Mouse (Mus musculus): ENCODE measurements around the gene Nkx1-2.

The Nkx1-2 gene

DNA sequence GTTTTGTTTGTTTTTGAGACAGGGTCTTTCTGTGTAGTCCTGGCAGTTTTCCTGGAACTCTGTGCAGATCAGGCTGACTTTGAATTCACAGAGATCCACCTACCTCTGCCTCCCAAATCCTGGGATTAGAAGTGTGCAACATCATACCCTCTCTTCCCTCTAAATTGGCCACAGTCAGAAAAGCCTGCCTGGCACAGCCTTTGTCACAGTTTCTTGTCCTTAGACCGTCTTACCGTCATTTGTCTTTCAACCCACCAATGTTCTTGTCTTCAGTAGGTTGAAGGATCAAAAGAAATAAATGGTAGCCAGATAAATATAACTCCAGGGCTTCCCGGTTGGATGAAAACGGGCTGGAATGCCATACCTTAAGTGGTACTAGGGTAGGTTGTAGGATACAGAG is 5.3 kb upstream of the Nkx1-2 start:
- DNase-seq: no peak

DNA sequence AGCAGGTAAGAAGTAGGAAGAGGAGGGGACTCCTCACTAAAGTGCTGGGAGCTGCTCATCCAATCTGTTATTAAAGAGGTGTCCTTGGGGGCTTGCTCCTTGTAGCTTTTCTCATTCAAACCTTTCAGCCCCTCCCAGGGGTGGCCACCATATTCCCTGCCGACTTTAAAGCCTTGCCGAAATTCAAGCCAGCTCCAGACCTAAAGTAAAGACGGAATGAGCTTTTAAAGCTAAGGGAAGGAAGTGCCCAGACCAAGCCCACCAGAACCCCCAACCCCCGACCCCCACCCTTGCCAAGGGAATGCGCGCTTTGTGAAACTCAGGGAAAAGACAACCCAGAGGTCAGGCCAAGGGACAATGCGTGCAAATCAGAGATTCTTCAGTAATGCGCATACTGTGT is 1.5 kb upstream of the Nkx1-2 start:
- DNase-seq: no peak

DNA sequence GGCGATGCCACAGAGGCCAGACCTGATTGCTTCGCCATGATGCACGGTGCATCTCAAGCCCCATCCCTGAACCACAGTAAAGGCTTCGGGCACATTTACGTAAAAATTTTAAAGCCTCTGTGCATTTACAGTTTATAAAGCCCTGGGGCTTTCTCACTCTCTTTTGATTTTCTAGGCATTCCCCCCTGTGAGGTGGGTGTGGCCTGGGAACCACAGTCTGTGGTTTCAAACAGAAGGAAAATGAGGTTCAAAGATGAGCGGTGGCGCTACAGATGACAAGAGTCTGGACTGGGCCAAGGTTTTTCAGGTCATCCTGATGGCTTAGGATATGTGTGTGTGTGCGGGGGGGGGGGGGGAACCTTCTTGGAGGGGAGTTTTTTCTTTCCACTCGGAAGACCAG is 589 bp upstream of the Nkx1-2 start:
- no peak for DNase-seq

DNA sequence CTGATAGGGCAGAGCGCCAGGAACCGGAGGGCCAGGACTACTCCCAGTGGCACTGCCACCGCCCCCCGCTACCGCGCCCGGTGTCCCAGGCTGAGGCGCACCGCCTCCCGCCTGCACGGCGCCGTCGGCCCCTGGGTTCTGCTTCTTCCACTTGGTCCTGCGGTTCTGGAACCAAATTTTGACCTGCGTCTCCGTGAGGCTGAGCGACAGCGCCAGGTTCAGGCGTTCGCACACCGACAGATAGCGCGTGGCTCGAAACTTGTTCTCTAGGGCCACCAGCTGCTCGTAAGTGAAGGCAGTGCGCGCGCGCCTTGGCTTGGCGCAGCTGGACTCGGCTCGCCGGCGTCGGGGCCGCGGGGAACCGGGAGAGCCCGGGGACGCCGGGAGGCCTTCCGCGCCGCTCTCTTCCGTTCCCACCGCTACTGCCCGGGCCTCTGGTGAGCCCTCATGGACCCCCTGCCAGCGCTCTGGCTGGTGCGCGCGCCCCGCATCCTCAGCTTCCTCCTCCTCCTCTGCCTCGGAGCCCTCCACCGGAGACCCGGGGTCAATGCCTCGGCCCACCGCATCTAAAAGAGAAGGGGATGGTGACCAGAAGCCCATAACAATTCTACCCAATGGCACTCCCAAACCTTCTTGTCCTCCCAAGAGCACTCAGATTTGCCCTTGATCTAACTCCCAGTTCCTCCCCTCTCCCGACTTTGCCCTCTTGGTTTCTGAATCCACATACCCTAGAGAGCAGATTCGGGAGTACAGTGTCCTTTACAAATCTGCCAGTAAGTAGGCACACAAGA is 2.0 kb downstream of the Nkx1-2 start:
- DNase-seq: peak; percentile 78

DNA sequence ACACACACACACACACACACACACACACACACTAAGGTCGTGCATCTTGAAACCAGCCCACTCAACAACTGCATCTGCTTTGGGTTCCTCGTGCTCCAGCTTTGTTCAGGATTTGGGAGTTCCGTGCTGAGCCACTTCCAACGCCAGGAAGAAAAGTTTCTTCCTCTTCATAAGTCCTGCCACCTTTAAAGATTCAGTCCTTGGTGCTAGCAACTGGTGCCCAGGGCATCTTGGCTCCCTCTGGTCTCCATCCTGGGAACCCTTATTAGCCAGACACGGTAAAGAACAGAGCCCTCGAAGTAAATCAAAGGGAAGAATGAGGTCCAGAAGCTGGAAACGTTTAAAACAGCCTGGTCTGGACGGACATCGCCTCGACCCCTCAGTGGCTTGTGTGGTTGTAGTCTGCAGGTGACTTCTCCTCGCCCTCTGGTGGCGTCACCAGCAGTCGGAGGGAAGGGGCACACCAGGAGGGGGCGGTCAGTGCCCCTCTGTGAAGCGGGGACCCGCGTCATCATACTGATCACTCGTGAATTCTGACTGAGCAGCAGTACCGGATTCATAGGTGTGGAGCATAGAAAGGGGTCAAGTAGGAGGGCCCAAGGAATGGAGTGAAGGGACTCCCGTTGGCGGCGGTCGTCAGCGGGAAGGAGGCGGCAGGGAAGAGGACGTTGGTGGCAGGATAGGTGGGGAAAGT is 2.7 kb downstream of the Nkx1-2 start:
- peak; percentile 24 for DNase-seq

DNA sequence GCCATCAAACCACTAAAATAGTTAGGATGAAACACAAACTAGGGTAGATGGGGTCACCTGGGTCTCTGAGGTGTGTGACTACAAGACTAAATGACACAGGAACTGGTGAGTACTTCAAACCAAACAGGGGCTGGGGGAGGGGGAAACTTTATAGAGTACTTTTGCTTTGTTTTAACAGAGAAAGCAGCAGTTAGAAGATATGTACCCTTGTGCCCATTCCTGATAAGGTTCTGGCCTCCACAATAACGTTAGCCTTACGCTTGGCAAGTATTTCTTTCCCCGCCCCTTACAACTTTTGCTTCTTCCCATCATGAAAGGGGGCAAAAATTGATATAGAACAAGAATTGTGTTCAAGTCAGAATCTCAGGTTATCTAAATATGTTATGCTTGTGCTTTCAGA is 3.6 kb downstream of the Nkx1-2 start:
- no peak for DNase-seq

DNA sequence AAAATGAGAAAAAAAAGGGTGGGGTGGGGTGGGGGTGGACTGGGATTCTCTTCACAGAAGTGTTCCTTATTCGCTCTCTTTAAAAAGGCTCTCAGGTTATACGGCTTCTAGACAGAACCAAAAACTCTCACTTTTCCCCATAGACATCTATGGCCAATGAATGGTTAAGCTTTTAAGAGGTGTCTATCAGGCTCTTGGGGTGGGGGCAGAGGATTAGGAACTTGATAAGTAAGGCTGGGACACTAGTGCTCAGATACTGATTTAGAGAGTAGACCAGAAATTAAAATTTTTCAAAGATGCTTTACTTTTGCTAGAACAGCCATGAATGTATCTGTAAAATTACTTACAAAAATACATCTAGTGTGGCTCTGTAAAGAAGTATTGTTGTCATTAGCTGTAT is 5.1 kb downstream of the Nkx1-2 start:
- DNase-seq: no peak

DNA sequence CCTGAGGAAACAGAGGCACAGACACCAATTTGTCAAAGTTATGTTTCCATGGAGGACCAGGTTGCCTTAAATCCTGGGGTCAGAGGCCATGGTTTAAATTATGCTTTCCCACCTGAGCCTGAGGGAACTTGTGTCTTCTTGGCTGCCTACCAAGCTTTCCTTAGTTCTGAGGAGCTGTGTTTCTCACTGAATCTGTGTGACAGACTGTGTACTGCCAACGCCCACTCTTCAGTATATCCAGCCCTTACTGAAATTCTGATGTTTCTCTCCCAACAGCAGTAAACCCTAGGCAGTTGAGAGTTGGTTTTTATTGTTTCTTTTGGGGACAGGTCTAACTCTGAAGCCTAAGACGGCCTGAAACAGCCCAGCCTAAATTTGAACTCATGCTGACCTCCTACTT is 5.7 kb downstream of the Nkx1-2 start:
- DNase-seq: no peak

DNA sequence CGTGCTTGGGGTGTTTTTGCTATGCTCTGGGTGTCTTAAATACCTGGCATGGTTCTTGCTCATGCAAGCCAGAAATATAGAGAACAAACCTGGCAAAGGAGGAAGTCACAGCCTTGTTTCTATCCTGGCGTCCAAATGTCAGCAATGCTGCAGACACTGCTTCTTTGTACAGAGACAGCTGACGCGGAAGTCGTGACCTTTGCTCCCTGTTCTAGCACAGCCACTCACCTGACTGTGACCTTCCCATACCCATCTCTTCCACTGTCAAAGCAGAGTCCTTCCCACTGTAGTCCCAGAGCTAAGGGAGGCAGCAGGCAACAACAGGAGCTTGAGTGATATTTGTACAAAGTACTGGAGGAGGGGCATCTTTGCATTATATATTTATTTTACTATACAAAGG is 9.8 kb downstream of the Nkx1-2 start:
- DNase-seq: no peak

DNA sequence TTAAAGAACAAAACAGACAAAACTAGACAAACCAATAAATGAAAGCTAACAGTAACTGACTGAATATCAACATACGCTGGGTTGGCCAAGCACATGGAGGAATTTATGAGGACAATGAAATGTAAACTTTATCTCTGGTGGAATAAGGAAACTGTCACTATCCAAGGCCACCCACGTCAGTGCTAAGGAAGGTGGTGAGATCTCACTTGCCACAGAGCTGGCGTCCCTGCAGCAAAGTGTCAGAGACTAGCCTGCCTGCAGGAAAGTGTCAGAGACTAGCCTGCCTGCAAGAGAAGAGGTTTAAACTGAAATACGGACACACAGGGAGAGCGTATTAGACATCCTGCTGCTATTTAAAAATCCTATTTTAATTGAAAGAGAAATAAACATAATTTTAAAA is 12.3 kb downstream of the Nkx1-2 start:
- DNase-seq: no peak

DNA sequence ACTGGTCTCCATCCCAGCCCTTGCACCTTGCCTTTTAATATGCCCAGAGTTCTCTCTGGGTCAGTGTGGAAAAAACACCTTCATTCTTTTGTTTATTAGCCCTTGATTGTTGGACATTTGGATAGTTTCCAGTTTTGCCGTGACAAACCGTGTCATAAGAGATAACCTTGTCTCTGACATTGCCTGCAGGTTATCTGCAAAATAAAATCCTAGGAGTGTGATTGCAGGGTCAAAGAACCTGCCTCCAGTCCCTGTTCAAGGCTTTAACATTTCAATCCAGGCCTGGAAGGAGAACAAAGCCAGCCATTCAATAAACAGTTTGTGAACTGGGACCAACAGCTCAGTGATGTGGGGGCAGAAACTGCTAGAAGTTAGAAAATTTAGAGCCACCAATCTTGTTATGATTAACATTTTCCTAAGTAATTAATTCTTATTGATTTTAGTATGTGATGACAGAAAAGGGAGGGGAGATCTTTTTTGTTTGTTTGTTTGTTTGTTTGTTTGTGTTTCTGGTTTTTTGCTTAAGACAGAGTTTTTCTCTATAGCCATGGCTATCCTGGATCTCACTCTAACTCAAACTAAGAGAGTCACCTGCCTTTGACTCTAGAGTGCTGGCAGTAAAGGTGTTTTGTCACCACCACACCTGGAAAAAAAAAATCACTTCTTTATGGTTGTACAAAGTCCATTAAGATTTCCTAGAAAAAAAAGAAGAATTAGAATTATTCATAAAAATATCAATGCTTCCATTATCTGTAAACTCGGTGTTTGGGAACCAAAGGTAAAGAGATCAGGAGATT is 13.5 kb downstream of the Nkx1-2 start:
- no peak for DNase-seq

DNA sequence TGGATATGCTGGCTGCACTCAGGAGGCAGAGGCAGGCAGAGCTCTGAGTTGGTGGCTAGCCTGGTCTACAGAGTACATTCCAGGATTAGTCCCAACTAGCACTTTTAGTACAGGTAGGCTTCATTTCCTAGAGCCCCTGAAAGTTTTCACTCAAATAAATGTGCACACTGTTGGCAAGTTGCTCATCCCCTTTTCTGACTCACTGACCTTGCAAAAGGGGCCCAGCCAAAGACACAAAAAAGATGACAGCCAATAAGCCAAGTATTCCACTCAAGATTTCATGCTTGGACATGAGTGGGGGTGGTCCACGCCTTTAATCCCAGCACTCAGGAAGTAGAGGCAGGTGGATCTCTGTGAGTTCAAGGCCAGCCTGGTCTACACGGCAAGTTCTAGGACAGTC is 18.0 kb downstream of the Nkx1-2 start:
- DNase-seq: no peak

DNA sequence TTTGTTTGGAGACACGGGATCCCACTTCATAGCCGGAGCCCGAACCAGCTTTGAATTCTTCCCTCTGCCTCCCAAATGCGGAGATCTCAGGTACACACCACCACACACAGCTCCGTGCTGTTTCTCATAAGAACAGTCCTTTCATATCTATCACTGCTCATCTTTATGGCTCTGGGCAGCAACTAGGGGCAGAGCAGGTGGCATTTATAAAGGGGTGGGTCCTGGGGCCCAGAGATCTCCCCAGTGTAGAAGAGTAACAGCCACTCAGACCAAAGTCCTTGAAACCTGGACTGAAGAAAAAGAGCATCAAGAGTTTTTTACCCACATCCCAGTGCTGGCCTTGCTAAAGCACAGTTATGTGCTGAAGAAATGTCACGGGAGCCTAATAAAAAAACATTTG is 18.9 kb downstream of the Nkx1-2 start:
- no peak for DNase-seq

DNA sequence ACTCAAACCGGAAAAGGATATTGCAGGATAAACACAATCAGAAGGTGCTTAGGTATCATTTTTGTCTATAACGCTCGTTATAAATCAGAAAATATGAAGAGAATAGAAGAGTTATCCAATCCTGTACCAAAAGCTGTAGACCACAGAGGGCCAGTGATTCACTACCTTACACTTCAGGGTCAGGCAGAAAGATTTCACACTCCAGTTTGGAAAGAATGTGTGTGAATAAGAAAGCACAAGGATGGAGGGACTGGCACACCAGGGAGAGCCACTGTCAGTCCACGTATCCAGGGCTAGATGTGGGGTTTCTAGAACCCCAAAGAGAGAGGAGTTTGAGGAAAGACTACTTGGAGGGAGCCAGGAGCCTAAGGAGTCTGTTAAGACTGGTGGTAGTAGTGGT is 22.5 kb downstream of the Nkx1-2 start:
- DNase-seq: no peak

DNA sequence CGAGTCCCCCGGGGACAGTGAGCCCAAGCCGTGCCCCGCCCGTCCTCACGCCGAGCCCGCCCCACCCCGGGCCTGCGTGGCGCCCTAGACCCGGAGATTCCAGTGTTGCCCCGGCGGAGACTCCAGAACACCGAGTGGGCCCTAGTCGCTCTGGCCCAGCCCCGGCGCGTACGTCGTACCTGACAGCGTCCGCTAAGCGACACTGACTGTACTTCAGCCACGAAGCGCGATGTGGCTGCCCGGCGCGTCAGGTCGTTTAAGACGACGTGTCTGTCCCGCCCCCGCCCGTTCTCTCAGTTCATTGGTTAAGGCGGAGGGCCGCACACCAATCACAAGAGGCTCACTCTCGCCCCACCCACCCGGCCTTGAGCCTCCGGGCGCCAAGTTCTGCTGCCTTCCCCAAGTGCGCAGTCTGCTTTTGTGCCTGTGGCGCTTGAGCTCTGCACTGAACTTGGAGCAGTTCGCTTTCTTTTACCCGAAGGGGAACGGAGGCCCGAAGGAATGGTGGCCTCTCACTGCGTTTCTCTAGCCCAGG is 23.3 kb downstream of the Nkx1-2 start, which contains the start of gene Oat:
TSS of gene Oat (minus strand) at position 283 of the 535 bp plus-strand sequence.
- DNase-seq: peak; percentile 99

DNA sequence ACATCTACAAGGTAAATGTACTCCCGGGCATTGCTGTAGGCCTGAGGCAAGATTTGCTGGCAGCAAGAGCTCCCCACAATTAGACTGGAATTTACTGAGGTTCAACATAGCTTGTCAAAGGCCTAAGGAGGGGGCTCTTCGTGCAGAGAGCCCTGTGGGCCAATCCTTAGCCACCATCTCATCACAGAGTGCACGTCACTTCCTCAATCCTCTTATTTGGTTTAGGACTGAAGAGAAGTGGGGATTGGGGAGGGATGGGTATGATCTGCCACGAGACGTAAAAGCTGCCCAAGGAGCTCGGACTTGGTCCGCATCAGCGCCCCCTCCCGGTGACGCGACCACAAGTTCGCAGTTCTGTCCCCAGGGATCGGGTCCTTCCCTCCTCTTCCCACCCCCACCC is 23.8 kb downstream of the Nkx1-2 start:
- DNase-seq: peak; percentile 92

DNA sequence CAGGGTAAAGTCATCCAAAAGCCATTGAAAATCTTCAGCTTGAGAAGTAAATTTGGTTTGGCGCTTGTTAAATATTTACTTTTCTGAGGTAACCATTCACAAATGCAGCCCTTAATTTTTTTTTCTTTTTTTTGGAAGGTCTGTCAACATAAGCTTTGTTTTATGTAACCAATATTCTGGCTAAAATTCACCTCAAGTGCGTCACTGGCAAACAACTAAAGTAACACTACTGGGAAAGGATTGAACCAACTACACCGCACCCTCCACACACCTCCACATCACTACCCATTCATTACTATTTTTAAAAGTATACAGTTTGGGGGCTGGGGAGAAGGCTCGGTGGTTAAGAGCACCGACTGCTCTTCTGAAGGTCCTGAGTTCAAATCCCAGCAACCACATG is 24.8 kb downstream of the Nkx1-2 start:
- DNase-seq: no peak

DNA sequence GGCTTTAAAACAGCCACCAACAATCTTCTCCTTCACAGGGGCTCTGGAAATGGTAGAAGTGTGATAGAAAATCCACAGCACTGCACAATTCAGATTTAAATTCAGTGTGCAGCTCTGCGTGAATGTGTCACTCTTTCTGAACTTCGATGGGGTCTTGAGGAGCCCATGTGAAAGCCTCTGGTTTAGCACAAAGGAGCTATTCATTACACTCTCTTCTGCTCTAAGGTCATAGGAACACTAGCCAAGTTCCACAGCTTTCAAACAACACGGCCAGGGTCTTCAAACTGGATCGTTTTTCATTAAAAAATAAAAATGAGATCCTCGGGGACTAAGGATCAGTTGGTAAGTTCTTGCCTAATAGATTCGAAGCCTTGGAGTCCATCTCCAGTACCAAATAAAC is 26.2 kb downstream of the Nkx1-2 start:
- DNase-seq: peak; percentile 11

DNA sequence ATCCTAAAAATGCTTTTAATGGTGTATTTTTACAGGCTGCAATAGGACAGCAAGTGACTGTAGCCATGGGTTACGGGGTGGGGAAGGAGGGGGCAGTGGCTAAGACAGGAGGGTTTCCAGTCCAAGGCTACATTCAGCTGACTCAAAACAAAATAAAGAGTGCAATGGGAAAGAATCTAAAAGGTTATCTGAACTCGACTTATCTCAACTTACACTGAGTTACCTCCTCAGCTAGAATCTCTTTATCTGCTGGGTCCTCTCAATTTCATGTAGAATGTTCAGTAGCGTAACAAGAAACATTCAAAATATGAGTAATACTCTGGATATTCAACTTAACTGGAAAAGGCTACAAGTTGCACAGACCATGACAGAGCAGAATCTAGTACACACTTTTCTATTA is 26.7 kb downstream of the Nkx1-2 start:
- DNase-seq: no peak

DNA sequence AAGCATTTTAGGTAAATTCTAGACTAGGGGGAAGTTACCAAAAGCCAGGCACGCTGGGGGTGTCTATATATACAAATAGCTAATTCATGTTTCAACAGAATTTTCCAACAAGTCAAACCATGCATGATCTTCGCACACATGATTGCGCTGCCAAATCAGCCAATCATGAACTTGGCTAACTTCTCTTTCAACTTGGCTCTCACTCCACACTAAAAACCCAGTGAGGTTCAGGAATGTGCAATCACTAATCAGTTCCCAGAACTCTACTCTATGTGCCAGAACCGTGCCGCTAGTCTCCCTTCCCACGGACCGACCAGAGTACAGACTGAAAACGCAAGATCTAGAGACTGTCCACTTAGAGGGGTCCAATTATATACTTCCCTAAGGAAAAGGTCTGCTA is 28.0 kb downstream of the Nkx1-2 start:
- no peak for DNase-seq

DNA sequence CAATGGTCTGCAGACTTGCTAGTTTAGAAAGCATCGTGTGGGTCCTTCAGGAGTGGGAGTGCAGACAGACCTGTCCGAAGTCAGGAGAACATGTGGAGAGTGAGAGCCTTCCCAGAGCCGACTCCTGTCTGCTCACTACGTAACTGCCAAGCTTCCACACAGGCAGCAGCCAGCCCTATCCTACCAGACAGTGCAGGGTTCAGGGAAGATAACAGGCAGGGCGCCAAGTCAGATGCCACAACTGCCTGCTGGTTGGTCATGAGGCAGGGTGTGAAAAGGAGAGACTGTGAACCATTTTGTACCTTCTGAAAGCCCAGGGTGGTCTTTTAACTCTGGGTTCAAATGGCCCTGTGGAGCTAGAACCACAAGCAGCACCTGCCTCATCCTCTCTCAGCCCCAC is 29.4 kb downstream of the Nkx1-2 start:
- no peak for DNase-seq

DNA sequence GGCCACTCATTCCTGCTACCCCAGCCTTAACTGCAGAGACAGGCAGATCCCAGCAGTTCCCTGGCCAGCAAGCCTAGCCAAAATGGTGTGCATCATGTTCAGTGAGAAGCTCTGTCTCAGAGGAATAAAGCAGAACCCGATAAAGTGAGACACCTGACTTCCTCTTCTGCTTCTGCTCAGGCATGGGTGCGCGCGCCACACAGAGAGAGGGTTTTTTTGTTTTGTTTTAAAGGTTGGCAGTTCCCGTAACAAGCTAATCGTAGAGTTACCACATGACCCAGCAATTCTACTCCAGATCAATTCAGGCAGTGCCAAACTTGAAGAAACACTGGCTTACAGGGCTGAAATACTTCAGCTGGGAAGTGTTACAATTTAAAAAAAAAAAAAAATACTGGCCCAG is 30.6 kb downstream of the Nkx1-2 start:
- no peak for DNase-seq

DNA sequence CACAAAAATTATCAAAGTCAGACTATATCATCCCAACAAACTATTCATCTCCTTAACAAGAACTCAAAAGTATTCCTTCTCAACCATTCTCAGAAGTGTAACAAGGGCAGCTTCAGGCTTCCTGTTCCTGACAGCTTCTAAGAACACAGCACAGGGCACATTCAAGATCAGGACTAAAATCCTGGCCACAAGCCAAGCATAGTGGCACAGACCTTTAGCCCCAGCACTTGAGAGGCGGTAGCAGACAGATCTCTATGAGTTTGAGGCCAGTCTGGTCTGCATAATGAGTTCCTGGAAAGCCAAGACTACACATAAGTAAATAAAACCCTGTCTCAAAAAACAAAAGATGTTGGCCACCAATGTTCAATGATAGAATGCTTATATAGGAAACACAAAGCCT is 33.6 kb downstream of the Nkx1-2 start:
- DNase-seq: no peak

Data from embryo, embryonic 11 days (tissue).